Mouse (Mus musculus) bone marrow, adult 2 months (tissue): ENCODE measurements around the gene Tpi1. TPM values are rescaled to one million over a fixed set of nuclear protein-coding genes. Genes with fewer than 3 reads are reported as not detected.
"Not testable (repeated sequence)": the region's sequence is repeated elsewhere in the genome, so short reads cannot be mapped to it uniquely, and the experiment has no call there.

Experiments
- H3K27ac ChIP-seq: fragments of 200-500 bp; 2 replicates; pipeline ENCODE4 v1.5.1; 2012; ENCODE audit warnings: low read depth, mild to moderate bottlenecking, control low read depth, inconsistent platforms, low read length; ENCODE audit not compliant: control insufficient read depth, poor library complexity, insufficient read depth
- H3K4me1 ChIP-seq: fragments of 200-500 bp; 2 replicates; pipeline ENCODE4 v1.6.1; 2011; ENCODE audit warnings: low read length; ENCODE audit not compliant: control insufficient read depth, insufficient read depth
- H3K4me3 ChIP-seq: fragments of 200-500 bp; replicated peaks from 2 replicates; pipeline ENCODE3; 2011; ENCODE audit warnings: mild to moderate bottlenecking, low read depth, low read length, control low read depth; ENCODE audit not compliant: control insufficient read depth
- CTCF ChIP-seq: fragments of 200-500 bp; IDR thresholded peaks from 2 replicates; pipeline ENCODE4 v1.5.1; 2011; ENCODE audit warnings: low read length, control low read depth; ENCODE audit not compliant: control insufficient read depth, insufficient read depth
- POLR2A ChIP-seq: fragments of 200-500 bp; IDR thresholded peaks from 2 replicates; pipeline ENCODE4 v1.6.1; 2011; ENCODE audit warnings: low read depth, mild to moderate bottlenecking, control low read depth, low read length, borderline replicate concordance; ENCODE audit not compliant: control insufficient read depth
- WGBS: fragments of 180-500 bp; shearing (Covaris S2); methylation state at CpG from one replicate; pipeline ENCODE4 v1.1.7; 2018; 5-methylcytosine and 5-hydroxymethylcytosine counted together
- polyA plus RNA-seq: library from polyadenylated mRNA; stranded (reverse); fragments of >200 nt; gene quantifications from 2 replicates; pipeline ENCODE4 v1.2.4, GENCODE M21; 2011; ENCODE audit warnings: low replicate concordance; ENCODE audit not compliant: missing spikeins, insufficient read depth, insufficient read length

Tpi1 gene
- polyA plus RNA-seq, 1 experiment: 152 TPM

GRCm38 (mm10) chr6:124836411-124836810 is 22.3 kb upstream of the Tpi1 start:
- Histone ChIP-seq H3K4me3 (no peak overlapping the region), H3K4me1 (no peaks in the 10 kb centered on the region; the same call in 1 of the 2 replicates), H3K27ac (no peak overlapping the region)
- WGBS: 74% methylated on average over 7 of the region's 7 CpGs
- TF ChIP-seq CTCF (no peak), POLR2A (no peak)

- Histone ChIP-seq H3K4me3 (no peak overlapping the region), H3K27ac (no peak overlapping the region), H3K4me1 (no peaks in the 10 kb centered on the region; the same call in 1 of the 2 replicates)
- TF ChIP-seq POLR2A (no peak), CTCF (no peak)
- WGBS: 93% methylated on average over 10 of the region's 10 CpGs
Observed at GRCm38 (mm10) chr6:124835531-124835930, 21.4 kb upstream of the Tpi1 start.

GRCm38 (mm10) chr6:124834512-124835081 is 20.5 kb upstream of the Tpi1 start:
- Histone ChIP-seq H3K4me3 (no peak overlapping the region), H3K4me1 (no peaks in the 10 kb centered on the region), H3K27ac (no peak overlapping the region)
- WGBS: 58% methylated on average over 6 of the region's 6 CpGs
- TF ChIP-seq CTCF: no peak
- no peak for TF ChIP-seq POLR2A

GRCm38 (mm10) chr6:124831649-124832048 is 17.6 kb upstream of the Tpi1 start:
- WGBS: 95% methylated on average over 8 of the region's 8 CpGs
- TF ChIP-seq CTCF (no peak), POLR2A (no peak)
- no peak overlapping the region for H3K27ac ChIP-seq
- no peaks in the 10 kb centered on the region; the same call in 1 of the 2 replicates for H3K4me1 ChIP-seq
- H3K4me3 ChIP-seq: no peak overlapping the region

- H3K4me3 ChIP-seq: peak overlapping the region; percentile 58
- 94% methylated on average over 4 of the region's 4 CpGs for WGBS
- not testable (repeated sequence) for H3K27ac ChIP-seq, H3K4me1 ChIP-seq
Observed at GRCm38 (mm10) chr6:124831199-124831598, 17.1 kb upstream of the Tpi1 start.

- peak overlapping the region; percentile 72 for H3K4me3 ChIP-seq
- H3K27ac ChIP-seq: peak overlapping the region; percentile 63
- WGBS: under 1% methylated on average over 38 of the region's 38 CpGs
- TF ChIP-seq CTCF (no peak), POLR2A (peak; percentile 64)
- no peaks in the 10 kb centered on the region; the same call in 1 of the 2 replicates for H3K4me1 ChIP-seq
Observed at GRCm38 (mm10) chr6:124829799-124830700, 16.0 kb upstream of the Tpi1 start.

- WGBS: under 1% methylated on average over 55 of the region's 55 CpGs
- peak within 1 kb of the TSS; percentile 89 for H3K4me3 ChIP-seq
- no peaks in the 10 kb centered on the region; the same call in 1 of the 2 replicates for H3K4me1 ChIP-seq
- TF ChIP-seq CTCF (peak; percentile 32; the same call in 1 of the 2 replicates), POLR2A (peak; percentile 87)
- H3K27ac ChIP-seq: peak within 1 kb of the TSS; percentile 63
Observed at GRCm38 (mm10) chr6:124828868-124829798, 15.0 kb upstream of the Tpi1 start, which contains the start of the genes Usp5 and Cdca3. Gene Usp5, minus strand, starts transcription at chr6:124829484. Gene Cdca3, plus strand, starts transcription at chr6:124829547.
